Mouse (Mus musculus): ENCODE data around the gene Ghr. TPM values are rescaled to one million over a fixed set of nuclear protein-coding genes. Genes with fewer than 3 reads are reported as not detected.

Gene Ghr
- polyA plus RNA-seq, 1 experiment, result 21.3 TPM

DNA sequence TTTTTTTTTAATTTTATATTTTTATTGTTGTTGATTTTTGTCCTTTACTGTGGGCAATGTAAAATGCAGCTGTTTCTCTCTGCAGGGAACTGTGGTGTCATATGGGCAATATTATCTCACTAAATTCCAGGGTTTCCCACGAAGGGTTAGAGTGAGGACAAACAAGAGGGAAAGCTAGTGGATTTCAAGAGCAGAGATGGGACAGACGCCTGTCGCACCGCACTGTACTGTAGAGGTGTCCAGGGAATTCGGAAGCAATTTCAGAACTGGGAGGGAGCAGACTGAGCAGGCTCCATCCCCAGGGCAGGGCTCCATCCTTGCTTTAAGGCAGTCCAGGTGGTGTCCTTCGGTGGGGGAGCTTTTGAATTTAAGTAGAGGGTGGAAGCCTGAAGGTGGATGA is 312.1 kb downstream of the Ghr start:
- Histone ChIP-seq H3K4me3 (no peak overlapping the region), H3K79me2 (ENCODE audit: control insufficient read depth, insufficient read depth) (no peaks in the 10 kb centered on the region), H3K36me3 (ENCODE audit: control insufficient read depth, insufficient read depth) (no peaks in the 10 kb centered on the region), H3K4me2 (ENCODE audit: low read depth) (peak overlapping the region; percentile 62), H3K27me3 (ENCODE audit: control insufficient read depth, insufficient read depth, insufficient read length) (no peaks in the 10 kb centered on the region), H3ac (ENCODE audit: control insufficient read depth, insufficient read length) (no peak overlapping the region)
- no peak for TF ChIP-seq E2F4 (IDR thresholded peaks at IDR 0.05; ENCODE audit: insufficient read depth)
- no peak for TF ChIP-seq TCF3 (IDR thresholded peaks at IDR 0.05; ENCODE audit: insufficient read length, low read depth)
- TF ChIP-seq POLR2AphosphoS2 (IDR thresholded peaks at IDR 0.05; ENCODE audit: insufficient read length, low read depth), result no peak
- no peak for TF ChIP-seq REST (IDR thresholded peaks at IDR 0.05; ENCODE audit: insufficient read depth, insufficient read length)
- no peak for TF ChIP-seq CEBPB (IDR thresholded peaks at IDR 0.05; ENCODE audit: insufficient read depth, poor library complexity, severe bottlenecking)

DNA sequence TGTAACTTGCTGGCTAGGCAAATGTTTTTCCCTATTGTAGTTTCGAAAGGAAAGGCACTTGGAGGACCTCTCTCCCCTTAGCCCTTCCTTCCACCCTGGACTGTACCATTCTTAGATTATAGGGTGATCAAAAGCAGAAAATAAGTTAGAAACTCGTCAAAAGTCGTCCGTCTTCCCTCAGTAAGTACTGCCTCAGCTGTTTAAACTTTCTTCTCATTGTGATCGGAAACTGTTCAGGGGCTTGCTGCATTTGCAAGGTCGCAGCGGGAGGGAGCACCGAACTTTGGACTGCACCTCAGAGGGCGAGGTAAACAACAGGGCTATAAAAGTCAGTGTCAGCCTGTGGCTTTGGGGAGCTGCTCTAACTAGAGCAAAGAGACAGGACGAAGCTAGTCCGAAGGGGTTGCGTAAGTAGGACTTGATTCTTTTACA is 312.6 kb downstream of the Ghr start:
- H3ac ChIP-seq (ENCODE audit: control insufficient read depth, insufficient read length), result no peak overlapping the region
- peak overlapping the region; percentile 62 for H3K4me2 ChIP-seq (ENCODE audit: low read depth)
- TF ChIP-seq CEBPB (IDR thresholded peaks at IDR 0.05; ENCODE audit: insufficient read depth, poor library complexity, severe bottlenecking) (peak; percentile 33; the same call in 1 of the 2 replicates), POLR2AphosphoS2 (IDR thresholded peaks at IDR 0.05; ENCODE audit: insufficient read length, low read depth) (peak; percentile 22), USF1 (IDR thresholded peaks at IDR 0.05; ENCODE audit: low read depth) (no peak)
- H3K4me3 ChIP-seq, result no peak overlapping the region
- H3K27me3 ChIP-seq (ENCODE audit: control insufficient read depth, insufficient read depth, insufficient read length), result no peaks in the 10 kb centered on the region
- H3K36me3 ChIP-seq (ENCODE audit: control insufficient read depth, insufficient read depth), result no peaks in the 10 kb centered on the region
- no peaks in the 10 kb centered on the region for H3K79me2 ChIP-seq (ENCODE audit: control insufficient read depth, insufficient read depth)

DNA sequence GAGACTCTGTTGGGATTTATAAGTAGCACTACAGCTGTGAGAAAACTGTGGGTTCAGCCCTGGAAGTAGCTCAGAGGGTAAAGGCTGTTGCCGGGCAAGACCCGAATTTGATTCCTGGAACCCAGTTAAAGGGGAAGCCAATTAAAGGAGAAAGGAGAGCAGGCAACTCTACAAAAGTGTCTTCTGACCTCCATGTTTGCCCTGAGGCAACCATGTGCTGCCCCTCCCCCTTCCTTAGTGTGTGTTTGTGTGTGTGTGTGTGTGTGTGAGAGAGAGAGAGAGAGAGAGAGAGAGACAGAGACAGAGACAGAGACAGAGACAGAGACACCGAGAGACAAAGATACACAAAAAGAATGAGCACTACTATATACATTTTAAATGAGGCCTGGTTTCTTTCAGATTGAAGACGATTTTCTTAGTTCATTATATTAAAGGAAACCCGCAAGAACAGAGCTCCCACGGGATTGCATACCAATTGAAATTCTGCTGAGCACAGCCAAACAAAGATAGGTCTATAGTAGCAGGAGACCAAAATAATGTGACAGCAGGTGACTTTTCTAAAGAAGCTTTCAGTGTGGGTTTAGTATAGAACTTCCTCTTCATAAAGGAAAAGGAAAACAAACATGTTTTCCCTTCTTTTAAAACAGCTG is 313.2 kb downstream of the Ghr start:
- Histone ChIP-seq H3K79me2 (ENCODE audit: control insufficient read depth, insufficient read depth) (no peaks in the 10 kb centered on the region), H3K4me3 (no peak overlapping the region), H3K27me3 (ENCODE audit: control insufficient read depth, insufficient read depth, insufficient read length) (no peaks in the 10 kb centered on the region), H3K36me3 (ENCODE audit: control insufficient read depth, insufficient read depth) (no peaks in the 10 kb centered on the region), H3ac (ENCODE audit: control insufficient read depth, insufficient read length) (no peak overlapping the region), H3K4me2 (ENCODE audit: low read depth) (peak overlapping the region; percentile 62)
- TF ChIP-seq REST (IDR thresholded peaks at IDR 0.05; ENCODE audit: insufficient read depth, insufficient read length) (no peak), E2F4 (IDR thresholded peaks at IDR 0.05; ENCODE audit: insufficient read depth) (no peak), TCF3 (IDR thresholded peaks at IDR 0.05; ENCODE audit: insufficient read length, low read depth) (no peak), POLR2AphosphoS2 (IDR thresholded peaks at IDR 0.05; ENCODE audit: insufficient read length, low read depth) (no peak), TCF12 (IDR thresholded peaks at IDR 0.05; ENCODE audit: insufficient read depth, poor library complexity, severe bottlenecking) (no peak), USF1 (IDR thresholded peaks at IDR 0.05; ENCODE audit: low read depth) (no peak), MAX (IDR thresholded peaks at IDR 0.05; ENCODE audit: low read depth) (no peak), MYOG (IDR thresholded peaks at IDR 0.05; ENCODE audit: control insufficient read depth in 1 of 3, insufficient read depth in 1 of 3, insufficient read length in 2 of 3, low read depth in 2 of 3) (no peak), POLR2A (IDR thresholded peaks at IDR 0.05; ENCODE audit: insufficient read length, low read depth) (no peak), MYOD1 (IDR thresholded peaks at IDR 0.05; ENCODE audit: control insufficient read depth in 1 of 3, insufficient read length in 2 of 3, low read depth in 2 of 3) (no peak), CEBPB (IDR thresholded peaks at IDR 0.05; ENCODE audit: insufficient read depth, poor library complexity, severe bottlenecking) (no peak)

DNA sequence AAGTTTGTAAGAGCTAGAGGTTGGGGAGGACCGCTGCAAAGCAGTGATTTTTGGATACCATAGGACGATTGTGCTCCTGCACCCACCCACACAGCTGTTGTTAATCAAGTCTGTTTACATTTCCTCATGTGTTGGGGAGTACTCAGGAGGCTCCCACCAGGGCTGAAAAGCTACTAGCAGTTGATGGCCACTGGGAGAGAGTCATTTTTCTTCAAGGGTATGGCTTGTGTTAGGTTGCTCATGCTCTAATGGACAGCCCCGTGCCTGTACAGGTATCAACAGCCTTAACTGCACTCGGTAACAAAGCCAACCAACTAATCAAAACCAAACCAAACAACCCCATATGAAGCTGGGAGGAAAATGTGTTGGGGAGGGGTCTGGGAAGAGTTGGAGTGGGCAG is 313.8 kb downstream of the Ghr start:
- Histone ChIP-seq H3K79me2 (ENCODE audit: control insufficient read depth, insufficient read depth) (no peaks in the 10 kb centered on the region), H3K4me3 (no peak overlapping the region), H3K4me2 (ENCODE audit: low read depth) (no peak overlapping the region), H3ac (ENCODE audit: control insufficient read depth, insufficient read length) (no peak overlapping the region), H3K36me3 (ENCODE audit: control insufficient read depth, insufficient read depth) (no peaks in the 10 kb centered on the region), H3K27me3 (ENCODE audit: control insufficient read depth, insufficient read depth, insufficient read length) (no peaks in the 10 kb centered on the region)
- TF ChIP-seq TCF3 (IDR thresholded peaks at IDR 0.05; ENCODE audit: insufficient read length, low read depth), result no peak
- TF ChIP-seq TCF12 (IDR thresholded peaks at IDR 0.05; ENCODE audit: insufficient read depth, poor library complexity, severe bottlenecking), result no peak
- no peak for TF ChIP-seq MYOG (IDR thresholded peaks at IDR 0.05; ENCODE audit: control insufficient read depth in 1 of 3, insufficient read depth in 1 of 3, insufficient read length in 2 of 3, low read depth in 2 of 3)
- TF ChIP-seq POLR2AphosphoS2 (IDR thresholded peaks at IDR 0.05; ENCODE audit: insufficient read length, low read depth), result no peak
- no peak for TF ChIP-seq CEBPB (IDR thresholded peaks at IDR 0.05; ENCODE audit: insufficient read depth, poor library complexity, severe bottlenecking)

DNA sequence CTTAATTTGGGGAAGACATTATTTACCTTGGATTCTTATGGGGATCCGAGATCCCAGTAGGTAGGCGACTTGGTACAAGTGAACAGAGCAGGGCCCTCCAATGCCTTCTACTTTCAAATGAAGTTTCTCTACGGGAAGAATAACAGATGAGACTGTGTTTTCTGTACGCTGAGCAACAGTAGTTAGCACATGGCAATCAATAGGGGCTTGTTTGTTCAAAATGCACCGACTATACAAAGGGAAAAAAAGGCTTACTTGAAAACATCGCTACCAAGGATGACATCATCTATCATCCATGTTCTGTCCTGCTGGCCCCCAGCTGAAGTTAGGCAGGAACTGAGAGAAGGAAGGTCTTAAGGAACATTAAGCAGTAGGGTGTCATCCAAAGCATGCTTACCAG is 315.0 kb downstream of the Ghr start, which contains the start of gene Selenop:
Selenop (plus strand) TSS at position 301 of the 400 bp plus-strand sequence.
- TF ChIP-seq USF1 (IDR thresholded peaks at IDR 0.05; ENCODE audit: low read depth) (no peak), POLR2A (IDR thresholded peaks at IDR 0.05; ENCODE audit: insufficient read length, low read depth) (no peak), REST (IDR thresholded peaks at IDR 0.05; ENCODE audit: insufficient read depth, insufficient read length) (no peak), MYOD1 (IDR thresholded peaks at IDR 0.05; ENCODE audit: control insufficient read depth in 1 of 3, insufficient read length in 2 of 3, low read depth in 2 of 3) (no peak), TCF3 (IDR thresholded peaks at IDR 0.05; ENCODE audit: insufficient read length, low read depth) (no peak), E2F4 (IDR thresholded peaks at IDR 0.05; ENCODE audit: insufficient read depth) (no peak), MAX (IDR thresholded peaks at IDR 0.05; ENCODE audit: low read depth) (no peak), TCF12 (IDR thresholded peaks at IDR 0.05; ENCODE audit: insufficient read depth, poor library complexity, severe bottlenecking) (no peak)

More for the DNA sequence above, 315.0 kb downstream of the Ghr start, which contains the start of gene Selenop:
- H3K79me2 ChIP-seq (ENCODE audit: control insufficient read depth, insufficient read depth), result no peaks in the 10 kb centered on the region
- H3K4me3 ChIP-seq, result no peak within 1 kb of the TSS
- H3ac ChIP-seq (ENCODE audit: control insufficient read depth, insufficient read length), result no peak within 1 kb of the TSS
- H3K27me3 ChIP-seq (ENCODE audit: control insufficient read depth, insufficient read depth, insufficient read length), result no peaks in the 10 kb centered on the region
- H3K36me3 ChIP-seq (ENCODE audit: control insufficient read depth, insufficient read depth), result no peaks in the 10 kb centered on the region
- no peak within 1 kb of the TSS for H3K4me2 ChIP-seq (ENCODE audit: low read depth)

Data from myocyte (in vitro differentiated cells).